Mouse (Mus musculus) lung, postnatal 0 days (tissue): Measurements from ENCODE around the gene Atp23.

ENCODE experiments used
- CTCF ChIP-seq: IDR thresholded peaks from 2 replicates; pipeline ENCODE4 v1.5.1; 2016; ENCODE audit warnings: antibody characterized with exemption, mild to moderate bottlenecking
- EP300 ChIP-seq: IDR thresholded peaks from 2 replicates; pipeline ENCODE4 v1.6.1; 2016; ENCODE audit warnings: antibody characterized with exemption, mild to moderate bottlenecking, control low read depth

GRCm38 (mm10) chr10:126865284-126865683 lies 35.9 kb downstream of the Atp23 start:
- TF ChIP-seq CTCF (no peak), EP300 (no peak)
